In the genomic region with DNA sequence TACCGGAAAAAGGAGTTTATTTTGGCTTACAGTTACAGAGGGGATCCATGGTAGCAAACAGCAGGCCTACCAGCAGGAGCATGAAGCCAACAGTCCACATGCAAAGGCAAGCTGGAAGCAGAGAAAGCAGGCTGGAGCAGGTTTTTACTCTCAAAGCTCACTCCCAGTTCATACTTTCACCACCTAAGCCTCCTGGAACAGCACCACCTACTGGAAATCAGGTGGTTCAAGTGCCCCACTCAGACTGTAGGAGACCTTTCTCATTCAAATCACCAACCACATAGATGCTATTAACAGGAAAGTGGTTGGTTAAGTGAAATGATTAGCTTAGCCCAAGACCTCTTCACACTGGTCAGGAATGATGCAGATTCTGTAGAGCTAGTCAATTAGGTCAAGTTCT, we compare ENCODE assay signal across 14 mouse cellular contexts.
A peak's percentile ranks its signal among the peaks of the same experiment; 100 is the strongest.
DNase-seq lines count a peak whose midpoint lies in the region; ATAC-seq and TF ChIP-seq lines count a peak whose summit lies in the region.
"Had no signal": no experiment of that assay in that cellular context is flagged by ENCODE, and none has a peak within 500 bp of the region (broad histone marks: within the 10 kb centered on the region; RNA-seq: fewer than 3 reads in every experiment).

No protein-coding gene starts in this region.

- no peaks in the 10 kb centered on the region for H3K4me1 ChIP-seq in heart, postnatal 0 days (ENCODE audit: control insufficient read depth, insufficient read depth)
- peaks cover 5% of the 10 kb centered on the region; the same call in 1 of the 2 replicates for H3K4me1 ChIP-seq in midbrain, embryonic 14.5 days (ENCODE audit: control insufficient read depth, insufficient read depth, low read length)
- H3K4me1 ChIP-seq in midbrain, embryonic 16.5 days (ENCODE audit: control insufficient read depth, insufficient read depth, low read length): no peaks in the 10 kb centered on the region
- H3K4me1 ChIP-seq in stomach, postnatal 0 days (replicated peaks; ENCODE audit: control insufficient read depth, insufficient read depth): no peaks in the 10 kb centered on the region
- no peaks in the 10 kb centered on the region for H3K4me1 ChIP-seq in thymus, adult 2 months (replicated peaks; ENCODE audit: control insufficient read depth, insufficient read depth, low read length)
- H3K4me1 ChIP-seq: heart, embryonic 12.5 days; liver, embryonic 12.5 days had no signal

- 93% methylated on average over 1 of the region's 1 CpGs for WGBS in heart, postnatal 0 days
- 93% methylated on average over 1 of the region's 1 CpGs for WGBS in midbrain, embryonic 14.5 days
- WGBS in midbrain, embryonic 16.5 days: 89% methylated on average over 1 of the region's 1 CpGs
- 78% methylated on average over 1 of the region's 1 CpGs for WGBS in stomach, postnatal 0 days
- 97% methylated on average over 1 of the region's 1 CpGs for WGBS in thymus, adult 2 months

- TF ChIP-seq POLR2A in thymus, adult 2 months (IDR thresholded peaks at IDR 0.05; ENCODE audit: control insufficient read depth, extremely low read depth, insufficient read depth, low read length, poor library complexity): no peak

- DNase-seq in heart, postnatal 0 days (ENCODE audit: low spot score): no peak
- no peak for DNase-seq in heart, adult 18-20 months
- DNase-seq in midbrain, embryonic 14.5 days: peak; percentile 10
- peak; percentile 78 for DNase-seq in R1 (ENCODE audit: low read depth, low spot score)
- DNase-seq in stomach, postnatal 0 days (ENCODE audit: low spot score): no peak
- no peak for DNase-seq in thymus, adult 2 months
- DNase-seq: cerebellum, adult 11 months; gastrocnemius, postnatal 36 days; kidney, adult 11 months; kidney, postnatal 25 days had no signal

- no peak overlapping the region for H3K9ac ChIP-seq in heart, postnatal 0 days (replicated peaks; ENCODE audit: low read depth, low read length)
- H3K9ac ChIP-seq in midbrain, embryonic 14.5 days (replicated peaks; ENCODE audit: low read length): no peak overlapping the region
- no peak overlapping the region for H3K9ac ChIP-seq in midbrain, embryonic 16.5 days (ENCODE audit: low read depth, low read length)
- no peak overlapping the region for H3K9ac ChIP-seq in stomach, postnatal 0 days (ENCODE audit: low read length)
- H3K9ac ChIP-seq: heart, embryonic 12.5 days; liver, embryonic 12.5 days had no signal

- peak; percentile 34 for TF ChIP-seq CTCF in heart, postnatal 0 days (IDR thresholded peaks at IDR 0.05; ENCODE audit: low read depth)
- peak; percentile 55 for TF ChIP-seq CTCF in stomach, postnatal 0 days (IDR thresholded peaks at IDR 0.05; ENCODE audit: low read depth)
- no peak for TF ChIP-seq CTCF in thymus, adult 2 months (IDR thresholded peaks at IDR 0.05; ENCODE audit: borderline replicate concordance, control insufficient read depth, extremely low read depth, insufficient read depth, low read length, poor library complexity)

- no peaks in the 10 kb centered on the region for H3K27me3 ChIP-seq in heart, postnatal 0 days (ENCODE audit: control insufficient read depth, insufficient read depth, low read length)
- H3K27me3 ChIP-seq in midbrain, embryonic 14.5 days (ENCODE audit: control insufficient read depth, insufficient read depth, low read length): no peaks in the 10 kb centered on the region
- no peaks in the 10 kb centered on the region for H3K27me3 ChIP-seq in midbrain, embryonic 16.5 days (ENCODE audit: control insufficient read depth, insufficient read depth, low read depth, low read length)
- H3K27me3 ChIP-seq in stomach, postnatal 0 days (ENCODE audit: control insufficient read depth, insufficient read depth, low read length): no peaks in the 10 kb centered on the region
- no peaks in the 10 kb centered on the region for H3K27me3 ChIP-seq in thymus, adult 2 months (ENCODE audit: control insufficient read depth, insufficient read depth, low read length)
- H3K27me3 ChIP-seq: heart, embryonic 12.5 days; liver, embryonic 12.5 days had no signal

- ATAC-seq in heart, postnatal 0 days (ENCODE audit: insufficient read depth, low read depth): no peak
- no peak for ATAC-seq in midbrain, embryonic 14.5 days (ENCODE audit: low FRiP score, low TSS enrichment)
- ATAC-seq in midbrain, embryonic 16.5 days: no peak
- ATAC-seq in stomach, postnatal 0 days (ENCODE audit: low FRiP score, low TSS enrichment): no peak
- ATAC-seq: CD4-positive, CD25-positive, alpha-beta regulatory T cell, adult 4 months; liver, embryonic 12.5 days had no signal

- no peak overlapping the region for H3K4me2 ChIP-seq in heart, postnatal 0 days (ENCODE audit: low read depth, low read length)
- H3K4me2 ChIP-seq in midbrain, embryonic 14.5 days (ENCODE audit: low read length): no peak overlapping the region
- no peak overlapping the region for H3K4me2 ChIP-seq in midbrain, embryonic 16.5 days (ENCODE audit: low read length)
- H3K4me2 ChIP-seq in stomach, postnatal 0 days (replicated peaks; ENCODE audit: low read depth): no peak overlapping the region
- H3K4me2 ChIP-seq: heart, embryonic 12.5 days; liver, embryonic 12.5 days had no signal

- H3K4me3 ChIP-seq in heart, postnatal 0 days (ENCODE audit: low read depth, low read length): no peak overlapping the region
- no peak overlapping the region for H3K4me3 ChIP-seq in midbrain, embryonic 14.5 days (replicated peaks; ENCODE audit: low read depth, low read length)
- H3K4me3 ChIP-seq in midbrain, embryonic 16.5 days (ENCODE audit: low read depth, low read length): no peak overlapping the region
- H3K4me3 ChIP-seq in stomach, postnatal 0 days (ENCODE audit: low read depth, low read length): no peak overlapping the region
- no peak overlapping the region for H3K4me3 ChIP-seq in thymus, adult 2 months (ENCODE audit: control insufficient read depth, insufficient read depth, low read length)
- H3K4me3 ChIP-seq: heart, embryonic 12.5 days; liver, embryonic 12.5 days had no signal

- no peak for TF ChIP-seq EP300 in heart, postnatal 0 days (IDR thresholded peaks at IDR 0.05; ENCODE audit: low read depth)
- no peak for TF ChIP-seq EP300 in stomach, postnatal 0 days (optimal IDR thresholded peaks at IDR 0.05)

- no peak overlapping the region for H3K27ac ChIP-seq in heart, postnatal 0 days (ENCODE audit: low read depth)
- H3K27ac ChIP-seq in midbrain, embryonic 14.5 days (replicated peaks; ENCODE audit: low read depth, low read length): no peak overlapping the region
- H3K27ac ChIP-seq in midbrain, embryonic 16.5 days (ENCODE audit: low read length): no peak overlapping the region
- H3K27ac ChIP-seq in stomach, postnatal 0 days (replicated peaks): no peak overlapping the region
- H3K27ac ChIP-seq in thymus, adult 2 months (ENCODE audit: control insufficient read depth, insufficient read depth, low read length): no peak overlapping the region
- H3K27ac ChIP-seq: liver, embryonic 12.5 days had no signal

- 0 out of 2 replicates have a peak, but pooled peaks cover 3% of the 10 kb centered on the region for H3K36me3 ChIP-seq in heart, postnatal 0 days (replicated peaks; ENCODE audit: control insufficient read depth, insufficient read depth, low read length)
- H3K36me3 ChIP-seq in midbrain, embryonic 14.5 days (ENCODE audit: control insufficient read depth, insufficient read depth, low read length): no peaks in the 10 kb centered on the region
- H3K36me3 ChIP-seq in midbrain, embryonic 16.5 days (ENCODE audit: control insufficient read depth, insufficient read depth, low read length): no peaks in the 10 kb centered on the region
- H3K36me3 ChIP-seq in stomach, postnatal 0 days (ENCODE audit: control insufficient read depth, insufficient read depth, low read length): no peaks in the 10 kb centered on the region
- no peaks in the 10 kb centered on the region for H3K36me3 ChIP-seq in thymus, adult 2 months (ENCODE audit: control insufficient read depth, insufficient read depth, low read length)
- H3K36me3 ChIP-seq: heart, embryonic 12.5 days; liver, embryonic 12.5 days had no signal

- H3K9me3 ChIP-seq in heart, postnatal 0 days (replicated peaks; ENCODE audit: control insufficient read depth, low read length): peaks cover 8% of the 10 kb centered on the region; the same call in 1 of the 2 replicates
- no peaks in the 10 kb centered on the region for H3K9me3 ChIP-seq in midbrain, embryonic 14.5 days (ENCODE audit: control insufficient read depth, low read length)
- H3K9me3 ChIP-seq in midbrain, embryonic 16.5 days (replicated peaks; ENCODE audit: control insufficient read depth, low read length, poor library complexity, severe bottlenecking): no peaks in the 10 kb centered on the region
- no peaks in the 10 kb centered on the region for H3K9me3 ChIP-seq in stomach, postnatal 0 days (ENCODE audit: control insufficient read depth, low read length)
- H3K9me3 ChIP-seq: liver, embryonic 12.5 days had no signal

Comparison
In these comparisons a context has a peak if more than half of its experiments do, and no peak if none do; other contexts are left out.
1. DNase-seq: peak in midbrain, embryonic 14.5 days (single experiment) and R1 (single experiment); none in heart, postnatal 0 days (single experiment), heart, adult 18-20 months (0 of 2), stomach, postnatal 0 days (single experiment) and thymus, adult 2 months (single experiment).